Mouse (Mus musculus) midbrain, postnatal 0 days (tissue): Measurements from ENCODE around the gene Ptprm. TPM values are rescaled to one million over a fixed set of nuclear protein-coding genes. Genes with fewer than 3 reads are reported as not detected.

Source experiments
- ATAC-seq: fragments of 200-750 bp; cut with Nextera tagmentation; 2 replicates; pipeline ENCODE4 v1.8.0; 2017; ENCODE audit warnings: moderate number of reproducible peaks, mild to moderate bottlenecking, moderate TSS enrichment, moderate library complexity; ENCODE audit not compliant: low FRiP score
- DNase-seq: peaks from one replicate; pipeline ENCODE4 v3.0.0-alpha.2; 2015; ENCODE audit warnings: low spot score
- H3K27ac ChIP-seq: fragments of 300-500 bp; sonication (generic); 2 replicates; pipeline ENCODE4 v1.5.1; 2014; ENCODE audit warnings: low read depth, mild to moderate bottlenecking, low read length, mixed read lengths
- H3K27me3 ChIP-seq: fragments of 300-500 bp; sonication (generic); 2 replicates; pipeline ENCODE4 v1.6.1; 2014; ENCODE audit warnings: low read length, control low read depth, mixed read lengths; ENCODE audit not compliant: insufficient read depth
- H3K36me3 ChIP-seq: fragments of 300-500 bp; sonication (generic); 2 replicates; pipeline ENCODE4 v1.6.1; 2014; ENCODE audit warnings: low read length, control low read depth, mixed read lengths; ENCODE audit not compliant: insufficient read depth
- H3K4me1 ChIP-seq: fragments of 300-500 bp; sonication (generic); 2 replicates; pipeline ENCODE4 v1.6.1; 2014; ENCODE audit warnings: mild to moderate bottlenecking, control low read depth, antibody characterized with exemption, low read length, mixed read lengths; ENCODE audit not compliant: insufficient read depth
- H3K4me2 ChIP-seq: fragments of 300-500 bp; sonication (generic); 2 replicates; pipeline ENCODE4 v1.6.1; 2014; ENCODE audit warnings: low read depth, mild to moderate bottlenecking, low read length, mixed read lengths; ENCODE audit not compliant: poor library complexity, severe bottlenecking
- H3K4me3 ChIP-seq: fragments of 300-500 bp; sonication (generic); 2 replicates; pipeline ENCODE4 v1.5.1; 2014; ENCODE audit warnings: low read depth, mild to moderate bottlenecking, low read length, moderate library complexity
- H3K9ac ChIP-seq: fragments of 300-500 bp; sonication (generic); replicated peaks from 2 replicates; pipeline ENCODE4 v1.6.1; 2014; ENCODE audit warnings: mild to moderate bottlenecking, low read length, moderate library complexity, mixed read lengths; ENCODE audit not compliant: poor library complexity, severe bottlenecking
- H3K9me3 ChIP-seq: fragments of 300-500 bp; sonication (generic); 2 replicates; pipeline ENCODE4 v1.6.1; 2016; ENCODE audit warnings: low read length, control low read depth
- CTCF ChIP-seq: IDR thresholded peaks from 2 replicates; pipeline ENCODE4 v1.5.1; 2016; ENCODE audit warnings: antibody characterized with exemption, mild to moderate bottlenecking
- WGBS: fragments of 180-500 bp; shearing (Covaris S2); extraction: QIAGEN DNeasy Blood & Tissue Kit; methylation state at CpG from one replicate; pipeline ENCODE4 v1.1.7; 2014; 5-methylcytosine and 5-hydroxymethylcytosine counted together
- polyA plus RNA-seq: library from polyadenylated mRNA; unstranded; fragments of >200 nt; fragmentation: Nextera tagmentation; extraction: Ambion mirVana; gene quantifications from 2 replicates; pipeline ENCODE4 v1.2.1, GENCODE M21; 2015
- total RNA-seq: library from RNA; depleted of rRNA; stranded (reverse); fragments of >200 nt; gene quantifications from 2 replicates; pipeline ENCODE4 v1.2.3, GENCODE M21; 2014

The Ptprm gene
- total and polyA plus RNA-seq, 2 experiments from 2014 or later, result 18.3 to 43.5 TPM

- WGBS, result 29% methylated on average over 13 of the region's 13 CpGs
- DNase-seq (peak; percentile 32), ATAC-seq (peak; percentile 62; the same call in 1 of the 2 replicates)
- Histone ChIP-seq H3K9me3 (no peaks in the 10 kb centered on the region), H3K27me3 (no peaks in the 10 kb centered on the region), H3K27ac (no peak overlapping the region), H3K4me2 (no peak overlapping the region), H3K4me3 (no peak overlapping the region), H3K36me3 (no peaks in the 10 kb centered on the region), H3K4me1 (no peaks in the 10 kb centered on the region), H3K9ac (no peak overlapping the region)
- TF ChIP-seq CTCF, result no peak
Observed at GRCm38 (mm10) chr17:66891067-66891862, 463.0 kb downstream of the Ptprm start.

- no peak for TF ChIP-seq CTCF
- no peak for DNase-seq
- H3K27ac ChIP-seq, result no peak overlapping the region
- H3K4me1 ChIP-seq, result no peaks in the 10 kb centered on the region
- no peak overlapping the region for H3K4me2 ChIP-seq
- no peak for ATAC-seq
- WGBS, result 73% methylated on average over 2 of the region's 2 CpGs
- H3K4me3 ChIP-seq, result no peak overlapping the region
- no peaks in the 10 kb centered on the region for H3K36me3 ChIP-seq
- no peaks in the 10 kb centered on the region for H3K27me3 ChIP-seq
- H3K9me3 ChIP-seq, result no peaks in the 10 kb centered on the region
- H3K9ac ChIP-seq, result no peak overlapping the region
Observed at GRCm38 (mm10) chr17:66882304-66882703, 472.0 kb downstream of the Ptprm start.

- no peak for DNase-seq
- no peaks in the 10 kb centered on the region for H3K4me1 ChIP-seq
- H3K4me3 ChIP-seq, result no peak overlapping the region
Observed at GRCm38 (mm10) chr17:66880969-66881701, 473.1 kb downstream of the Ptprm start.

GRCm38 (mm10) chr17:66879151-66879550, 475.1 kb downstream of the Ptprm start:
- DNase-seq, result no peak
- Histone ChIP-seq H3K36me3 (no peaks in the 10 kb centered on the region), H3K27ac (no peak overlapping the region), H3K4me1 (no peaks in the 10 kb centered on the region), H3K4me2 (no peak overlapping the region), H3K9me3 (no peaks in the 10 kb centered on the region), H3K9ac (no peak overlapping the region), H3K27me3 (no peaks in the 10 kb centered on the region), H3K4me3 (no peak overlapping the region)
- WGBS, result 88% methylated on average over 2 of the region's 2 CpGs
- no peak for TF ChIP-seq CTCF
- no peak for ATAC-seq

More at GRCm38 (mm10) chr17:66880969-66881701, 473.1 kb downstream of the Ptprm start:
- Histone ChIP-seq H3K27me3 (no peaks in the 10 kb centered on the region), H3K36me3 (no peaks in the 10 kb centered on the region), H3K9ac (no peak overlapping the region), H3K9me3 (no peaks in the 10 kb centered on the region), H3K27ac (no peak overlapping the region), H3K4me2 (no peak overlapping the region)
- ATAC-seq, result no peak
- TF ChIP-seq CTCF, result no peak
- 90% methylated on average over 9 of the region's 9 CpGs for WGBS

GRCm38 (mm10) chr17:66877582-66877981, 476.7 kb downstream of the Ptprm start:
- H3K4me2 ChIP-seq, result no peak overlapping the region
- no peaks in the 10 kb centered on the region for H3K36me3 ChIP-seq
- H3K9ac ChIP-seq, result no peak overlapping the region
- H3K27me3 ChIP-seq, result no peaks in the 10 kb centered on the region
- 71% methylated on average over 6 of the region's 6 CpGs for whole genome bisulfite sequencing
- H3K4me3 ChIP-seq, result no peak overlapping the region
- H3K4me1 ChIP-seq, result no peaks in the 10 kb centered on the region
- no peak overlapping the region for H3K27ac ChIP-seq
- TF ChIP-seq CTCF, result no peak
- H3K9me3 ChIP-seq, result no peaks in the 10 kb centered on the region
- DNase-seq (no peak), ATAC-seq (no peak)

- Histone ChIP-seq H3K4me2 (no peak overlapping the region), H3K4me3 (no peak overlapping the region), H3K27ac (no peak overlapping the region), H3K9me3 (no peaks in the 10 kb centered on the region), H3K9ac (no peak overlapping the region), H3K27me3 (no peaks in the 10 kb centered on the region), H3K4me1 (no peaks in the 10 kb centered on the region), H3K36me3 (no peaks in the 10 kb centered on the region)
- DNase-seq (peak; percentile 31), ATAC-seq (no peak)
- TF ChIP-seq CTCF, result no peak
- WGBS, result 60% methylated on average over 11 of the region's 11 CpGs
Observed at GRCm38 (mm10) chr17:66874810-66875209, 479.4 kb downstream of the Ptprm start.
